ENCODE assay signal across 10 mouse cellular contexts in genomic region chr3:51066373-51066772, GRCm38 (mm10).
"Had no signal": no experiment of that assay in that cellular context is flagged by ENCODE, and none has a peak within 500 bp of the region (broad histone marks: within the 10 kb centered on the region; RNA-seq: fewer than 3 reads in every experiment).

No protein-coding gene starts in this region.

- H3K9ac ChIP-seq: kidney, embryonic 15.5 days; liver, embryonic 13.5 days; liver, postnatal 0 days; midbrain, embryonic 13.5 days had no signal

- H3K4me2 ChIP-seq: kidney, embryonic 15.5 days; liver, embryonic 13.5 days; midbrain, embryonic 13.5 days had no signal

- DNase-seq: kidney, postnatal 25 days; liver; liver, embryonic 13.5 days; liver, postnatal 0 days; right cerebral cortex, postnatal 14 days; thymus, postnatal 36 days had no signal

- H3K27ac ChIP-seq: kidney, embryonic 15.5 days; left cerebral cortex, adult 2 months; liver, embryonic 13.5 days; midbrain, embryonic 13.5 days had no signal

- ATAC-seq: intestine, postnatal 0 days; liver, postnatal 0 days; midbrain, embryonic 13.5 days had no signal

- H3K4me1 ChIP-seq: liver, embryonic 13.5 days had no signal

- H3K9me3 ChIP-seq: kidney, embryonic 15.5 days; liver, embryonic 13.5 days; midbrain, embryonic 13.5 days had no signal

- H3K4me3 ChIP-seq: kidney, embryonic 15.5 days; left cerebral cortex, adult 2 months; liver, embryonic 13.5 days; midbrain, embryonic 13.5 days had no signal

- H3K36me3 ChIP-seq: kidney, embryonic 15.5 days; liver, embryonic 13.5 days; midbrain, embryonic 13.5 days had no signal

- H3K27me3 ChIP-seq: kidney, embryonic 15.5 days; liver, embryonic 13.5 days; midbrain, embryonic 13.5 days had no signal
